Mouse (Mus musculus) C2C12 (cell line): ENCODE data around the gene Nemp1.

Source experiments
- CEBPB ChIP-seq: IDR thresholded peaks from one replicate; pipeline ENCODE4 v1.6.1; 2011; ENCODE audit warnings: low read depth, mild to moderate bottlenecking, control low read depth, moderate library complexity
- CTCF ChIP-seq: IDR thresholded peaks from one replicate; pipeline ENCODE4 v1.5.1; 2011; ENCODE audit not compliant: control insufficient read depth, insufficient read depth, insufficient read length
- FOSL1 ChIP-seq: IDR thresholded peaks from one replicate; pipeline ENCODE4 v1.8.0; 2011; ENCODE audit warnings: mild to moderate bottlenecking, low read length; ENCODE audit not compliant: poor library complexity, insufficient read depth, severe bottlenecking
- MAX ChIP-seq: IDR thresholded peaks from one replicate; pipeline ENCODE4 v1.6.1; 2011; ENCODE audit warnings: mild to moderate bottlenecking, control low read depth
- MYOD1 ChIP-seq: IDR thresholded peaks from one replicate; pipeline ENCODE4 v1.6.1; 2011; ENCODE audit warnings: low read depth; ENCODE audit not compliant: control insufficient read depth, insufficient read length
- USF1 ChIP-seq: IDR thresholded peaks from one replicate; pipeline ENCODE4 v1.6.1; 2011; ENCODE audit warnings: low read depth, mild to moderate bottlenecking, control low read depth, moderate library complexity

DNA sequence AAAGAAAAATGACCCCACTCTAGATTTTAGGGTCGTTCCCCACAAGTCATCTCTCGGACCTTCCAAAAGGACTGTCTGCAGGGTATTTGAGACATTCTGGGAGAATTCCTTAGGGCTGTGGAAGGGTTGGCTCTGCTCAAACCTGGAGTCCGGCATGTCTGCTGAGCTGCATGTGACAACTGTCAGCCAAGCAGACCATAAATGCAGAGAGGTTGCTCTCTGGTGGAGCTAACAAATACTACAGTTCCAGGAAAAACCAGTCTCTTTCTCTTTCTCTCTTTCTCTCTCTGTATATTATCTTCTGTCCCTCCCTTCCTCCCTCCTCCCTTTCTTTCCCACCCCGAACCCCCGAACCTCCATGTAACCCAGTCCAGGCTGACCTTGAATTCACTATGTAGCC is 67.7 kb downstream of the Nemp1 start:
- TF ChIP-seq MAX (no peak), MYOD1 (no peak), CTCF (no peak), USF1 (no peak), CEBPB (no peak), FOSL1 (no peak)
